Mouse (Mus musculus): Measurements from ENCODE around the gene Cybc1. TPM values are rescaled to one million over a fixed set of nuclear protein-coding genes. Genes with fewer than 3 reads are reported as not detected.

Gene Cybc1
- polyA plus RNA-seq, 1 experiment from 2014 or later = 20.2 TPM

- H3K4me3 ChIP-seq (ENCODE audit: low read depth, low read length) = no peak overlapping the region
- no peaks in the 10 kb centered on the region for H3K9me3 ChIP-seq (replicated peaks; ENCODE audit: control insufficient read depth, low read length)
- no peaks in the 10 kb centered on the region for H3K27me3 ChIP-seq (ENCODE audit: control insufficient read depth, insufficient read depth, low read depth, low read length)
- no peaks in the 10 kb centered on the region for H3K36me3 ChIP-seq (ENCODE audit: control insufficient read depth, insufficient read depth)
- peaks cover 13% of the 10 kb centered on the region for H3K4me1 ChIP-seq (ENCODE audit: control insufficient read depth, low read depth, low read length)
- WGBS (ENCODE audit: insufficient replicate concordance) = 69% methylated on average over 4 of the region's 4 CpGs
- ATAC-seq (ENCODE audit: low read depth) = no peak
- no peak overlapping the region for H3K27ac ChIP-seq (ENCODE audit: low read length)
- H3K4me2 ChIP-seq (ENCODE audit: low read depth, low read length) = no peak overlapping the region
- no peak overlapping the region for H3K9ac ChIP-seq (ENCODE audit: low read depth, low read length)
Observed at GRCm38 (mm10) chr11:121199851-121200250, 29.3 kb downstream of the Cybc1 start.

- no peaks in the 10 kb centered on the region for H3K9me3 ChIP-seq (replicated peaks; ENCODE audit: control insufficient read depth, low read length)
Observed at GRCm38 (mm10) chr11:121198622-121199021, 30.5 kb downstream of the Cybc1 start.

GRCm38 (mm10) chr11:121193415-121193814 lies 35.7 kb downstream of the Cybc1 start:
- no peaks in the 10 kb centered on the region for H3K36me3 ChIP-seq (ENCODE audit: control insufficient read depth, insufficient read depth)
- H3K27ac ChIP-seq (ENCODE audit: low read length) = no peak overlapping the region
- no peak overlapping the region for H3K9ac ChIP-seq (ENCODE audit: low read depth, low read length)
- no peak overlapping the region for H3K4me3 ChIP-seq (ENCODE audit: low read depth, low read length)
- ATAC-seq (ENCODE audit: low read depth) = no peak
- H3K4me2 ChIP-seq (ENCODE audit: low read depth, low read length) = no peak overlapping the region
- 63% methylated on average over 3 of the region's 3 CpGs for WGBS (ENCODE audit: insufficient replicate concordance)
- no peaks in the 10 kb centered on the region for H3K9me3 ChIP-seq (replicated peaks; ENCODE audit: control insufficient read depth, low read length)
- no peaks in the 10 kb centered on the region for H3K4me1 ChIP-seq (ENCODE audit: control insufficient read depth, low read depth, low read length)
- H3K27me3 ChIP-seq (ENCODE audit: control insufficient read depth, insufficient read depth, low read depth, low read length) = no peaks in the 10 kb centered on the region

More at GRCm38 (mm10) chr11:121198622-121199021, 30.5 kb downstream of the Cybc1 start:
- H3K4me3 ChIP-seq (ENCODE audit: low read depth, low read length) = no peak overlapping the region
- H3K27me3 ChIP-seq (ENCODE audit: control insufficient read depth, insufficient read depth, low read depth, low read length) = no peaks in the 10 kb centered on the region
- no peak for ATAC-seq (ENCODE audit: low read depth)
- H3K36me3 ChIP-seq (ENCODE audit: control insufficient read depth, insufficient read depth) = no peaks in the 10 kb centered on the region
- no peak overlapping the region for H3K27ac ChIP-seq (ENCODE audit: low read length)
- no peak overlapping the region for H3K9ac ChIP-seq (ENCODE audit: low read depth, low read length)
- 47% methylated on average over 2 of the region's 2 CpGs for WGBS (ENCODE audit: insufficient replicate concordance)
- H3K4me1 ChIP-seq (ENCODE audit: control insufficient read depth, low read depth, low read length) = peaks cover 4% of the 10 kb centered on the region
- H3K4me2 ChIP-seq (ENCODE audit: low read depth, low read length) = no peak overlapping the region

- no peaks in the 10 kb centered on the region for H3K36me3 ChIP-seq (ENCODE audit: control insufficient read depth, insufficient read depth)
- no peak for ATAC-seq (ENCODE audit: low read depth)
- WGBS (ENCODE audit: insufficient replicate concordance) = 46% methylated on average over 2 of the region's 2 CpGs
- no peaks in the 10 kb centered on the region for H3K27me3 ChIP-seq (ENCODE audit: control insufficient read depth, insufficient read depth, low read depth, low read length)
- H3K9ac ChIP-seq (ENCODE audit: low read depth, low read length) = no peak overlapping the region
- H3K4me2 ChIP-seq (ENCODE audit: low read depth, low read length) = no peak overlapping the region
- no peaks in the 10 kb centered on the region for H3K9me3 ChIP-seq (replicated peaks; ENCODE audit: control insufficient read depth, low read length)
- H3K27ac ChIP-seq (ENCODE audit: low read length) = no peak overlapping the region
- no peak overlapping the region for H3K4me3 ChIP-seq (ENCODE audit: low read depth, low read length)
- no peaks in the 10 kb centered on the region for H3K4me1 ChIP-seq (ENCODE audit: control insufficient read depth, low read depth, low read length)
Observed at GRCm38 (mm10) chr11:121192742-121193141, 36.4 kb downstream of the Cybc1 start.

GRCm38 (mm10) chr11:121189681-121190080 lies 39.4 kb downstream of the Cybc1 start:
- H3K4me1 ChIP-seq (ENCODE audit: control insufficient read depth, low read depth, low read length) = no peaks in the 10 kb centered on the region
- no peaks in the 10 kb centered on the region for H3K9me3 ChIP-seq (replicated peaks; ENCODE audit: control insufficient read depth, low read length)
- WGBS (ENCODE audit: insufficient replicate concordance) = 69% methylated on average over 3 of the region's 3 CpGs
- no peaks in the 10 kb centered on the region for H3K27me3 ChIP-seq (ENCODE audit: control insufficient read depth, insufficient read depth, low read depth, low read length)
- no peak overlapping the region for H3K9ac ChIP-seq (ENCODE audit: low read depth, low read length)
- no peak overlapping the region for H3K27ac ChIP-seq (ENCODE audit: low read length)
- ATAC-seq (ENCODE audit: low read depth) = no peak
- no peak overlapping the region for H3K4me2 ChIP-seq (ENCODE audit: low read depth, low read length)
- no peak overlapping the region for H3K4me3 ChIP-seq (ENCODE audit: low read depth, low read length)
- no peaks in the 10 kb centered on the region for H3K36me3 ChIP-seq (ENCODE audit: control insufficient read depth, insufficient read depth)

GRCm38 (mm10) chr11:121176285-121177270 lies 52.5 kb downstream of the Cybc1 start:
- H3K9me3 ChIP-seq (replicated peaks; ENCODE audit: control insufficient read depth, low read length) = no peaks in the 10 kb centered on the region
- no peak overlapping the region for H3K4me2 ChIP-seq (ENCODE audit: low read depth, low read length)
- H3K4me3 ChIP-seq (ENCODE audit: low read depth, low read length) = no peak overlapping the region
- H3K27me3 ChIP-seq (ENCODE audit: control insufficient read depth, insufficient read depth, low read depth, low read length) = no peaks in the 10 kb centered on the region
- no peaks in the 10 kb centered on the region for H3K4me1 ChIP-seq (ENCODE audit: control insufficient read depth, low read depth, low read length)
- no peak overlapping the region for H3K27ac ChIP-seq (ENCODE audit: low read length)
- H3K36me3 ChIP-seq (ENCODE audit: control insufficient read depth, insufficient read depth) = no peaks in the 10 kb centered on the region
- H3K9ac ChIP-seq (ENCODE audit: low read depth, low read length) = no peak overlapping the region
- WGBS (ENCODE audit: insufficient replicate concordance) = 46% methylated on average over 12 of the region's 12 CpGs
- peak; percentile 58 for ATAC-seq (ENCODE audit: low read depth)

- no peaks in the 10 kb centered on the region for H3K27me3 ChIP-seq (ENCODE audit: control insufficient read depth, insufficient read depth, low read depth, low read length)
- no peaks in the 10 kb centered on the region for H3K36me3 ChIP-seq (ENCODE audit: control insufficient read depth, insufficient read depth)
- H3K4me1 ChIP-seq (ENCODE audit: control insufficient read depth, low read depth, low read length) = no peaks in the 10 kb centered on the region
- no peak overlapping the region for H3K27ac ChIP-seq (ENCODE audit: low read length)
- no peak for ATAC-seq (ENCODE audit: low read depth)
- H3K4me3 ChIP-seq (ENCODE audit: low read depth, low read length) = no peak overlapping the region
- H3K9ac ChIP-seq (ENCODE audit: low read depth, low read length) = no peak overlapping the region
- WGBS (ENCODE audit: insufficient replicate concordance) = 51% methylated on average over 3 of the region's 3 CpGs
- no peak overlapping the region for H3K4me2 ChIP-seq (ENCODE audit: low read depth, low read length)
- no peaks in the 10 kb centered on the region for H3K9me3 ChIP-seq (replicated peaks; ENCODE audit: control insufficient read depth, low read length)
Observed at GRCm38 (mm10) chr11:121174234-121174633, 54.9 kb downstream of the Cybc1 start.

GRCm38 (mm10) chr11:121173203-121173602 lies 55.9 kb downstream of the Cybc1 start:
- WGBS (ENCODE audit: insufficient replicate concordance) = 66% methylated on average over 5 of the region's 5 CpGs
- no peak overlapping the region for H3K9ac ChIP-seq (ENCODE audit: low read depth, low read length)
- no peaks in the 10 kb centered on the region for H3K9me3 ChIP-seq (replicated peaks; ENCODE audit: control insufficient read depth, low read length)
- H3K4me1 ChIP-seq (ENCODE audit: control insufficient read depth, low read depth, low read length) = no peaks in the 10 kb centered on the region
- no peak overlapping the region for H3K4me3 ChIP-seq (ENCODE audit: low read depth, low read length)
- H3K4me2 ChIP-seq (ENCODE audit: low read depth, low read length) = no peak overlapping the region
- no peak for ATAC-seq (ENCODE audit: low read depth)
- no peaks in the 10 kb centered on the region for H3K36me3 ChIP-seq (ENCODE audit: control insufficient read depth, insufficient read depth)
- no peaks in the 10 kb centered on the region for H3K27me3 ChIP-seq (ENCODE audit: control insufficient read depth, insufficient read depth, low read depth, low read length)
- no peak overlapping the region for H3K27ac ChIP-seq (ENCODE audit: low read length)
